Comparison of ENCODE assay signal across 26 mouse cellular contexts in genomic region chr11:111321576-111321975, GRCm38 (mm10).
DNase-seq lines count a peak whose midpoint lies in the region; ATAC-seq lines count a peak whose summit lies in the region.
"Had no signal": no experiment of that assay in that cellular context is flagged by ENCODE, and none has a peak within 500 bp of the region (broad histone marks: within the 10 kb centered on the region; RNA-seq: fewer than 3 reads in every experiment).

No protein-coding gene starts in this region.

- no peak overlapping the region for H3K4me3 ChIP-seq in kidney, embryonic 16.5 days (ENCODE audit: low read length)
- H3K4me3 ChIP-seq: embryonic facial prominence, embryonic 12.5 days; embryonic facial prominence, embryonic 15.5 days; heart, embryonic 12.5 days; heart, embryonic 15.5 days; hindbrain, embryonic 10.5 days; hindbrain, embryonic 13.5 days had no signal

- no peak overlapping the region for H3K4me2 ChIP-seq in kidney, embryonic 16.5 days (replicated peaks; ENCODE audit: low read depth, low read length)
- H3K4me2 ChIP-seq: embryonic facial prominence, embryonic 12.5 days; embryonic facial prominence, embryonic 15.5 days; heart, embryonic 12.5 days; heart, embryonic 15.5 days; hindbrain, embryonic 13.5 days had no signal

- H3K27ac ChIP-seq in kidney, embryonic 16.5 days (ENCODE audit: low read length): no peak overlapping the region
- H3K27ac ChIP-seq: embryonic facial prominence, embryonic 12.5 days; embryonic facial prominence, embryonic 15.5 days; heart, embryonic 15.5 days; hindbrain, embryonic 10.5 days; hindbrain, embryonic 13.5 days had no signal

- 38% methylated on average over 5 of the region's 5 CpGs for WGBS in kidney, embryonic 16.5 days

- no peaks in the 10 kb centered on the region for H3K36me3 ChIP-seq in kidney, embryonic 16.5 days (ENCODE audit: insufficient read depth, low read length)
- H3K36me3 ChIP-seq: embryonic facial prominence, embryonic 12.5 days; embryonic facial prominence, embryonic 15.5 days; heart, embryonic 12.5 days; heart, embryonic 15.5 days; hindbrain, embryonic 10.5 days; hindbrain, embryonic 13.5 days had no signal

- 0 out of 2 replicates have a peak, but pooled peaks cover 2% of the 10 kb centered on the region for H3K4me1 ChIP-seq in kidney, embryonic 16.5 days (ENCODE audit: insufficient read depth, low read length)
- H3K4me1 ChIP-seq: embryonic facial prominence, embryonic 12.5 days; embryonic facial prominence, embryonic 15.5 days; heart, embryonic 12.5 days; heart, embryonic 15.5 days; hindbrain, embryonic 13.5 days had no signal

- peak; percentile 68 for DNase-seq in embryo, embryonic 10 days (ENCODE audit: low spot score)
- no peak for DNase-seq in embryo, embryonic 11 days
- DNase-seq in kidney, adult 8-10 months: peak; percentile 21 to 33
- no peak for DNase-seq in kidney, adult 18-20 months
- peak; percentile 25 to 47 for DNase-seq in kidney, postnatal 36 days
- peak; percentile 64 for DNase-seq in yolk sac, embryonic 10.5 days (ENCODE audit: low spot score)
- DNase-seq in thymus, postnatal 10 days (ENCODE audit: low spot score in 2 of 2): no peak
- DNase-seq: adrenal gland, adult 8-10 months; adrenal gland, postnatal 25 days; cerebellum, adult 18-20 months; cerebellum, adult 9-10 months; cerebellum, postnatal 14 days; gastrocnemius, postnatal 25 days; heart, adult 18-20 months; heart, postnatal 10 days; heart, postnatal 36 days had no signal

- no peaks in the 10 kb centered on the region for H3K9me3 ChIP-seq in kidney, embryonic 16.5 days (ENCODE audit: low read length)
- H3K9me3 ChIP-seq: embryonic facial prominence, embryonic 12.5 days; embryonic facial prominence, embryonic 15.5 days; heart, embryonic 12.5 days; heart, embryonic 15.5 days; hindbrain, embryonic 10.5 days; hindbrain, embryonic 13.5 days had no signal

- no peak for ATAC-seq in kidney, embryonic 16.5 days (ENCODE audit: low FRiP score, low TSS enrichment)
- ATAC-seq: activated CD4-positive, CD25-positive, alpha-beta regulatory T cell, adult 4 months; forebrain, embryonic 14.5 days; hindbrain, embryonic 16.5 days had no signal

- H3K9ac ChIP-seq in kidney, embryonic 16.5 days (replicated peaks; ENCODE audit: low read length): no peak overlapping the region
- H3K9ac ChIP-seq: embryonic facial prominence, embryonic 12.5 days; embryonic facial prominence, embryonic 15.5 days; heart, embryonic 12.5 days; heart, embryonic 15.5 days; hindbrain, embryonic 13.5 days had no signal

- H3K27me3 ChIP-seq in kidney, embryonic 16.5 days (ENCODE audit: insufficient read depth, low read length): no peaks in the 10 kb centered on the region
- H3K27me3 ChIP-seq: embryonic facial prominence, embryonic 12.5 days; embryonic facial prominence, embryonic 15.5 days; heart, embryonic 12.5 days; heart, embryonic 15.5 days; hindbrain, embryonic 13.5 days had no signal

Comparison
In these comparisons a context has a peak if more than half of its experiments do, and no peak if none do; other contexts are left out.
1. DNase-seq: peak in embryo, embryonic 10 days (single experiment), kidney, adult 8-10 months (2 of 2), kidney, postnatal 36 days (2 of 2) and yolk sac, embryonic 10.5 days (single experiment); none in embryo, embryonic 11 days (single experiment), kidney, adult 18-20 months (single experiment) and thymus, postnatal 10 days (0 of 2).